Mouse (Mus musculus) small intestine, adult 2 months (tissue): Measurements from ENCODE around the gene Cenpx. TPM values are rescaled to one million over a fixed set of nuclear protein-coding genes. Genes with fewer than 3 reads are reported as not detected.

ENCODE experiments used
- H3K27ac ChIP-seq: fragments of 200-500 bp; 2 replicates; pipeline ENCODE4 v1.5.1; 2012; ENCODE audit warnings: low read depth, low read length, control low read depth, inconsistent platforms; ENCODE audit not compliant: insufficient read depth
- H3K27me3 ChIP-seq: fragments of 200-500 bp; 2 replicates; pipeline ENCODE4 v1.6.1; 2012; ENCODE audit warnings: mild to moderate bottlenecking, moderate library complexity, low read length, inconsistent platforms; ENCODE audit not compliant: control insufficient read depth, insufficient read depth
- H3K36me3 ChIP-seq: fragments of 200-500 bp; 2 replicates; pipeline ENCODE4 v1.6.1; 2012; ENCODE audit warnings: mild to moderate bottlenecking, low read length, control low read depth, inconsistent platforms; ENCODE audit not compliant: control insufficient read depth, insufficient read depth
- H3K4me1 ChIP-seq: fragments of 200-500 bp; 2 replicates; pipeline ENCODE4 v1.6.1; 2012; ENCODE audit warnings: low read length, inconsistent platforms, mixed read lengths; ENCODE audit not compliant: control insufficient read depth, insufficient read depth, insufficient read length
- H3K4me3 ChIP-seq: fragments of 200-500 bp; 2 replicates; pipeline ENCODE4 v1.5.1; 2012; ENCODE audit warnings: low read depth, mild to moderate bottlenecking, control low read depth, inconsistent platforms, low read length, moderate library complexity
- CTCF ChIP-seq: fragments of 200-500 bp; IDR thresholded peaks from 2 replicates; pipeline ENCODE4 v1.5.1; 2012; ENCODE audit warnings: low read depth, mild to moderate bottlenecking, control low read depth, inconsistent platforms, low read length, moderate library complexity, mixed read lengths; ENCODE audit not compliant: insufficient replicate concordance, insufficient read length; ENCODE audit errors: extremely low read depth
- POLR2A ChIP-seq: fragments of 200-500 bp; IDR thresholded peaks from 2 replicates; pipeline ENCODE4 v1.6.1; 2012; ENCODE audit warnings: low read depth, mild to moderate bottlenecking, control low read depth, inconsistent platforms, low read length, moderate library complexity
- whole genome bisulfite sequencing: fragments of 180-500 bp; shearing (Covaris S2); methylation state at CpG from one replicate; pipeline ENCODE4 v1.1.7; 2018; 5-methylcytosine and 5-hydroxymethylcytosine counted together
- polyA plus RNA-seq: library from polyadenylated mRNA; depleted of rRNA; stranded (reverse); fragments of >200 nt; gene quantifications from 2 replicates; pipeline ENCODE4 v1.2.3, GENCODE M21; 2012

Cenpx gene
- polyA plus RNA-seq, 1 experiment, result 46.2 TPM

DNA sequence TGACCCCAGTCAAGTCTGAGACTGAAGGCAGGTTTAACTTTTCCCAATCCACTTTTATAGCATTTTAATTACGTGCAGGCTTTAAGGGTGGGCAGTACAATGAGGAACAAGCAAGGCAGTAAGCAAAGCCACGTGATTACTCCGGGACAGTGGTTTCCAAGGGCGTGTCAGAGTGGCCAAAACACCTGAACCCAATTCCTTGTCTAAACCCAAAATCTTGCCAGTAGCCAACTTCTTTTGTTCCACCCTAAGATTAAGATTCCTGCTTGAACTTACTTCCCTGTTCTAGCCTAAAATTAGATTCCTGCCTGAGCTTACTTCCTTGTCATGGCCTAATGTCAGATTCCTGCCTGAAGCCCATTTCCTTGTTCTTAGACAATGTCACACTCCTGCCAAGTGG, 34.4 kb upstream of the Cenpx start:
- WGBS, result 21% methylated on average over 4 of the region's 4 CpGs

DNA sequence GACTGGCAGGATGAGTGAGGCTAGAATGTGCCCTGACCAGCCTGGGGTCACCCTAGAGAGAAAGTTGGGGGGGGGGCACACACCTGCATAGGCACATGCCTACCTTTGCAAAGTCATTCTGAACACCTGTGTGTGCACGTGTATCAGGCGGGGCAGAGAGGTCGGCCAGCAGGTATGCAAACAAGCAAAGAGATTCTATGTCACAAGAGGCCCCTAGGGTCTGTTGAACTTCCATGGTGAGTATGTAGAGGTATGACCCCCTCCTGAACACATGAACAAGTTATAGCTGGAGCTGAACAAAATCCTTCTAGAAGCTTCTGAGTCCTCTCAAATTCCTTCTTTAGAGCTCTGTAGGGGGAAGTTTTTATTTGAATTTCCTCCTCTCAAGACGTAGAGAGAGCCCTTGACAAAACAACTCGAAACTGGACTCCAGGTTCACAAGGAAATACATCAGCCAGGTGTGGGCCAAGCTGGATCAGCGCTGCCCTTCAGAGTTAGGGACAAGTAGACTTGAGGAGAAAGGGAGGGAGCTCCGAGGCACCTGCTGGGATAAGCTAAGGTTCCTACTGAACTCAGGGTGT, 30.7 kb upstream of the Cenpx start:
- 33% methylated on average over 7 of the region's 7 CpGs for WGBS
- Histone ChIP-seq H3K4me1 (peaks cover 3% of the 10 kb centered on the region; the same call in 1 of the 2 replicates), H3K4me3 (no peak overlapping the region), H3K27me3 (no peaks in the 10 kb centered on the region), H3K36me3 (no peaks in the 10 kb centered on the region), H3K27ac (no peak overlapping the region)
- TF ChIP-seq CTCF, result no peak

More for the DNA sequence above, 34.4 kb upstream of the Cenpx start:
- H3K27ac ChIP-seq, result peak overlapping the region; percentile 53; the same call in 1 of the 2 replicates
- TF ChIP-seq POLR2A, result no peak
- TF ChIP-seq CTCF, result no peak
- H3K4me3 ChIP-seq, result no peak overlapping the region
- H3K4me1 ChIP-seq, result peaks cover 3% of the 10 kb centered on the region; the same call in 1 of the 2 replicates
- H3K27me3 ChIP-seq, result no peaks in the 10 kb centered on the region
- no peaks in the 10 kb centered on the region for H3K36me3 ChIP-seq

DNA sequence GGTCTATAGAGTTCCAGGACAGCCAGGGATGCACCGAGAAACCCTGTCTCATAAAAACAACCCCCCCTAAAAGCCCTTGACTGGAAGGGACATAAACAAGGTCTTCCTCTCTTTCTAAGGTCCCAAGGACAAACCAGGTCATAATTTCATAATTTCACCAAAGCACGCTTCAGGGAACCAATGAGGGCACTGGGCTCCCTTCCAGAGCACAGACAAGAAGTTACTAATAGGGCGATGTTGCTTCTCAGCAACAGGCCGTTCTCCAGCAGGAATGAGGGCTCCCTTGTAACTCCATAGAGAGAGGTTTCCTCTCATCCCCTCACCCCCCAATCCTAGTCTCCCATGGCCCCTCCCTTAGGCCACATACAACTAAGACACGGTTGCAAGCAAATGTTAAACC, 27.4 kb upstream of the Cenpx start:
- Histone ChIP-seq H3K36me3 (no peaks in the 10 kb centered on the region), H3K27ac (no peak overlapping the region), H3K4me3 (no peak overlapping the region), H3K4me1 (no peaks in the 10 kb centered on the region), H3K27me3 (no peaks in the 10 kb centered on the region)
- TF ChIP-seq CTCF (no peak), POLR2A (no peak)
- whole genome bisulfite sequencing, result 85% methylated on average over 5 of the region's 5 CpGs

DNA sequence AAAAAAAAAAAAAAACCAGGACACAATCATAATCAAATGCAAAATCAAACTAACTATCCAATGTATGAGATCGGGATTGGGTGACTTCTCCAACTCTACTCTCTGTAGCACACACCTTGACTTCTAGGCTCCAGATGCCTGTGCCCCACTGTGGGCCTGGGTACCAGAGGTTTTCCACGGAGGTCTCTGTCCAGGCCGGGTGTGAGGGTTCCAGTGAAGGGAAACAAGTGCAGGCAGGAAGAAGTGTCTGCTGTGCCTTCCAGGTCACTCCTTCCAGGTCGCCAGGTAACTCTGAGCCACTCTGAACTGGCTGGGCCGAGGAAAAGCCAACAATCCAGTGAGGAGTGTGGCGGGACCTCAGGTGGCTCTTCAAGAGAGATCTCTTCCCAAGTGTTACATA, 22.9 kb upstream of the Cenpx start:
- TF ChIP-seq CTCF (no peak), POLR2A (no peak)
- Histone ChIP-seq H3K4me1 (no peaks in the 10 kb centered on the region), H3K27me3 (no peaks in the 10 kb centered on the region; the same call in 1 of the 2 replicates), H3K27ac (no peak overlapping the region), H3K36me3 (no peaks in the 10 kb centered on the region), H3K4me3 (no peak overlapping the region)
- WGBS, result 83% methylated on average over 6 of the region's 6 CpGs

DNA sequence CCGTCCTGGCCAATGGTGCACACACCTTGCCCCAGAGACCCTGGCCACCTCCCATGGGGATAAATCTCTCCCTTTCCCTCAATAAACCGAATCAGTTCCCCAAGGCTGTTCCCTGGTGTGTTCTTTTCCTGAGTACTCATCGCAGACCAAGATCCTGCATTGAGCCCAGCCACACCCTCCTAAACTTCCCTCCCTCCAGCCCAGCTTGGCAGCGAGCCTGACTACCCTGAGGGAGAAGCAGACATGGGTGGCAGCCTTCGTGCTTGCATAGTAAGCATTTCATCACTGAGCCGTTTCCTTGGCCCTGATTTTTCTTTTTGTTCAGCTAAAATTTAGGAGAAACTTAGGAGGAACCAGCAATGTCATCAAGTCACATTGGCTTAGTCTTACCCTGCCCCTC, 20.0 kb upstream of the Cenpx start:
- Histone ChIP-seq H3K27me3 (no peaks in the 10 kb centered on the region; the same call in 1 of the 2 replicates), H3K27ac (no peak overlapping the region), H3K36me3 (no peaks in the 10 kb centered on the region), H3K4me1 (peaks cover 4% of the 10 kb centered on the region; the same call in 1 of the 2 replicates), H3K4me3 (no peak overlapping the region)
- TF ChIP-seq POLR2A (no peak), CTCF (no peak)
- WGBS, result 15% methylated on average over 6 of the region's 6 CpGs

DNA sequence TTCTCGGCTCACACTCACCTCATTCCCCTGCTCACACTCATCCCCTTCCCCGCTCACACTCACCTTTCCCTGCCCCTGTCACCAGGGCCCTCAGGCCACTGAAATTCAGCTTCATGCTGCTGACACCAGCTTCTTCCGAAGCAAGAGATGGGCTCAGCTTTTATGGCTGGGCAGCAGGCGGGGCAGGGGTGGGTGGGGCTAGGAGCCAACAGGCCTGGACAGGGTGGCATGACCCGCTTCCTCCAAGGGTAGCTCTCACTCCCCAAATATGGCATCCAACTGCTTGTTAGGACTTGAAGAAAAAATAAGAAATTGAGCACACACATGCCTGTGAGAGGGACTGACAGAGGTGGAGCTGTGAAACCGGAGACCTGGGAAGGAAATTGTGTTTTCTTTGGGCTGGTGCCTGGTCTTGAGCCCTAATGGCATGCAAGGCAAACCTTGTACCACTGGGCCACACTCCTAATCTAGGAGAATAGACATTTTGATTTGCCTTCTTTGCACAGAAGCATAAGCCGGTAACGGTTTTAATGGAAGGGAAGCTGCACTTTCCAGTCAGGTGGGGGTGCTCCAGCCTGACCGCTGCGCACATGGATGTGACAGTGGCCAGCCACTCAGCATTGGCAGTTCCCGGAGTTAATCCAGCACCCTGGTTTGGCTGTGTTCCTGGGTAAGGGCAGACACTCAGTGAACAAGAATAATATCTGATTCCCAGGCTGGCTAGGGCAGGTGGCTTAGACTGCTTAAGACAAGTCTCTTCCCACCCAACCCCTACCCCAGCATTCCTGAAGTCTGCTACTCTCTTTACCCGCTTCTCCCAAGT, 18.5 kb upstream of the Cenpx start, which contains the start of gene Cbr2:
TSS of gene Cbr2 (minus strand) at position 257 of the 823 bp plus-strand sequence.
- H3K4me1 ChIP-seq, result peaks cover 4% of the 10 kb centered on the region; the same call in 1 of the 2 replicates
- 72% methylated on average over 12 of the region's 12 CpGs for whole genome bisulfite sequencing
- no peaks in the 10 kb centered on the region; the same call in 1 of the 2 replicates for H3K27me3 ChIP-seq
- H3K4me3 ChIP-seq, result no peak within 1 kb of the TSS
- no peaks in the 10 kb centered on the region for H3K36me3 ChIP-seq
- TF ChIP-seq CTCF, result no peak
- TF ChIP-seq POLR2A, result no peak
- no peak within 1 kb of the TSS for H3K27ac ChIP-seq

- TF ChIP-seq CTCF (no peak), POLR2A (no peak)
- Histone ChIP-seq H3K36me3 (no peaks in the 10 kb centered on the region), H3K27ac (no peak overlapping the region), H3K4me3 (no peak overlapping the region), H3K27me3 (no peaks in the 10 kb centered on the region; the same call in 1 of the 2 replicates), H3K4me1 (peaks cover 7% of the 10 kb centered on the region)
- 100% methylated on average over 1 of the region's 1 CpGs for WGBS
Observed at GRCm38 (mm10) chr11:120731395-120731794, 17.9 kb upstream of the Cenpx start.
